20 mouse cellular contexts compared by ENCODE assay signal in genomic region chr14:97101090-97101675, GRCm38 (mm10).
A peak's percentile ranks its signal among the peaks of the same experiment; 100 is the strongest.
DNase-seq lines count a peak whose midpoint lies in the region; ATAC-seq and TF ChIP-seq lines count a peak whose summit lies in the region.
"Had no signal": no experiment of that assay in that cellular context is flagged by ENCODE, and none has a peak within 500 bp of the region (broad histone marks: within the 10 kb centered on the region; RNA-seq: fewer than 3 reads in every experiment).

No protein-coding gene starts in this region.

- no peak overlapping the region for H3K4me3 ChIP-seq in midbrain, embryonic 14.5 days (replicated peaks; ENCODE audit: low read depth, low read length)
- H3K4me3 ChIP-seq in midbrain, embryonic 11.5 days (ENCODE audit: low read depth, low read length) = no peak overlapping the region
- no peak overlapping the region for H3K4me3 ChIP-seq in forebrain, postnatal 0 days (ENCODE audit: low read depth, low read length)
- no peak overlapping the region for H3K4me3 ChIP-seq in limb, embryonic 10.5 days
- H3K4me3 ChIP-seq: megakaryocyte, embryonic 14.5 days had no signal

- no peak overlapping the region for H3K9ac ChIP-seq in midbrain, embryonic 14.5 days (replicated peaks; ENCODE audit: low read length)
- no peak overlapping the region for H3K9ac ChIP-seq in midbrain, embryonic 11.5 days (ENCODE audit: low read length)
- H3K9ac ChIP-seq in forebrain, postnatal 0 days = no peak overlapping the region

- WGBS in midbrain, embryonic 14.5 days = 67% methylated on average over 4 of the region's 4 CpGs
- 82% methylated on average over 4 of the region's 4 CpGs for WGBS in midbrain, embryonic 11.5 days
- 16% methylated on average over 4 of the region's 4 CpGs for WGBS in forebrain, postnatal 0 days
- WGBS in limb, embryonic 10.5 days = 45% methylated on average over 4 of the region's 4 CpGs

- H3K4me2 ChIP-seq in midbrain, embryonic 14.5 days (ENCODE audit: low read length) = no peak overlapping the region
- no peak overlapping the region for H3K4me2 ChIP-seq in midbrain, embryonic 11.5 days
- no peak overlapping the region for H3K4me2 ChIP-seq in forebrain, postnatal 0 days (ENCODE audit: low read depth)
- H3K4me2 ChIP-seq: heart, embryonic 11.5 days; liver, embryonic 11.5 days had no signal

- H3K27ac ChIP-seq in midbrain, embryonic 14.5 days (replicated peaks; ENCODE audit: low read depth, low read length) = no peak overlapping the region
- H3K27ac ChIP-seq in midbrain, embryonic 11.5 days (ENCODE audit: low read depth, low read length) = no peak overlapping the region
- no peak overlapping the region for H3K27ac ChIP-seq in forebrain, postnatal 0 days (ENCODE audit: low read depth, low read length)
- H3K27ac ChIP-seq in limb, embryonic 10.5 days = peak overlapping the region; percentile 53

- no peaks in the 10 kb centered on the region for H3K36me3 ChIP-seq in midbrain, embryonic 14.5 days (ENCODE audit: control insufficient read depth, insufficient read depth, low read length)
- H3K36me3 ChIP-seq in midbrain, embryonic 11.5 days (ENCODE audit: control insufficient read depth, insufficient read depth, low read length) = no peaks in the 10 kb centered on the region
- no peaks in the 10 kb centered on the region for H3K36me3 ChIP-seq in forebrain, postnatal 0 days (ENCODE audit: insufficient read depth)
- no peaks in the 10 kb centered on the region for H3K36me3 ChIP-seq in limb, embryonic 10.5 days

- no peak for TF ChIP-seq CTCF in forebrain, postnatal 0 days (IDR thresholded peaks at IDR 0.05; ENCODE audit: low read depth)

- no peaks in the 10 kb centered on the region for H3K9me3 ChIP-seq in midbrain, embryonic 14.5 days (ENCODE audit: control insufficient read depth, low read length)
- H3K9me3 ChIP-seq in midbrain, embryonic 11.5 days (ENCODE audit: control insufficient read depth, low read length) = no peaks in the 10 kb centered on the region
- no peaks in the 10 kb centered on the region for H3K9me3 ChIP-seq in forebrain, postnatal 0 days (ENCODE audit: low read length)
- no peaks in the 10 kb centered on the region for H3K9me3 ChIP-seq in limb, embryonic 10.5 days (replicated peaks)
- H3K9me3 ChIP-seq: megakaryocyte, embryonic 14.5 days had no signal

- no peaks in the 10 kb centered on the region for H3K27me3 ChIP-seq in midbrain, embryonic 14.5 days (ENCODE audit: control insufficient read depth, insufficient read depth, low read length)
- H3K27me3 ChIP-seq in midbrain, embryonic 11.5 days (ENCODE audit: control insufficient read depth, insufficient read depth, low read length) = no peaks in the 10 kb centered on the region
- no peaks in the 10 kb centered on the region for H3K27me3 ChIP-seq in forebrain, postnatal 0 days (ENCODE audit: insufficient read depth, low read length)
- H3K27me3 ChIP-seq in limb, embryonic 10.5 days (ENCODE audit: low read depth, poor library complexity, severe bottlenecking) = no peaks in the 10 kb centered on the region
- H3K27me3 ChIP-seq: megakaryocyte, embryonic 14.5 days had no signal

- peak; percentile 6 for DNase-seq in midbrain, embryonic 14.5 days
- DNase-seq in midbrain, embryonic 11.5 days (ENCODE audit: low spot score, missing footprints) = no peak
- DNase-seq in brain, embryonic 18.5 days (ENCODE audit: low read depth, low spot score) = peak; percentile 6
- peak; percentile 20 for DNase-seq in forebrain, postnatal 0 days
- no peak for DNase-seq in limb, embryonic 10.5 days (ENCODE audit: low spot score)
- no peak for DNase-seq in frontal cortex, postnatal 25 days (ENCODE audit: low spot score in 2 of 2)
- no peak for DNase-seq in heart, postnatal 25 days (ENCODE audit: low spot score)
- DNase-seq: adrenal gland, adult 2 months; cerebellum, adult 11 months; cerebellum, postnatal 25 days; gastrocnemius, postnatal 36 days; heart, postnatal 10 days; kidney, adult 2 months; kidney, postnatal 10 days; left cerebral cortex, postnatal 4 days; lung, adult 18-20 months; lung, postnatal 14 days had no signal

- ATAC-seq in midbrain, embryonic 14.5 days (ENCODE audit: low FRiP score, low TSS enrichment) = no peak
- no peak for ATAC-seq in midbrain, embryonic 11.5 days (ENCODE audit: low FRiP score)
- no peak for ATAC-seq in forebrain, postnatal 0 days

- intact Hi-C loops in heart, postnatal 25 days (cut with DNase I) = no loop called here

- H3K4me1 ChIP-seq in midbrain, embryonic 14.5 days (ENCODE audit: control insufficient read depth, insufficient read depth, low read length) = no peaks in the 10 kb centered on the region; the same call in 1 of the 2 replicates
- no peaks in the 10 kb centered on the region for H3K4me1 ChIP-seq in midbrain, embryonic 11.5 days (ENCODE audit: control insufficient read depth, insufficient read depth, low read length)
- no peaks in the 10 kb centered on the region for H3K4me1 ChIP-seq in forebrain, postnatal 0 days (ENCODE audit: insufficient read depth)
- peaks cover 19% of the 10 kb centered on the region for H3K4me1 ChIP-seq in limb, embryonic 10.5 days

Comparison
In these comparisons a context has a peak if more than half of its experiments do, and no peak if none do; other contexts are left out.
1. DNase-seq: peak in midbrain, embryonic 14.5 days (single experiment), brain, embryonic 18.5 days (single experiment) and forebrain, postnatal 0 days (single experiment); none in midbrain, embryonic 11.5 days (single experiment), limb, embryonic 10.5 days (single experiment), frontal cortex, postnatal 25 days (0 of 2) and heart, postnatal 25 days (single experiment).